Mouse (Mus musculus): ENCODE data around the gene Arhgap5. TPM values are rescaled to one million over a fixed set of nuclear protein-coding genes. Genes with fewer than 3 reads are reported as not detected.

The Arhgap5 gene
- polyA plus RNA-seq, 1 experiment from 2014 or later = 25.1 TPM

DNA sequence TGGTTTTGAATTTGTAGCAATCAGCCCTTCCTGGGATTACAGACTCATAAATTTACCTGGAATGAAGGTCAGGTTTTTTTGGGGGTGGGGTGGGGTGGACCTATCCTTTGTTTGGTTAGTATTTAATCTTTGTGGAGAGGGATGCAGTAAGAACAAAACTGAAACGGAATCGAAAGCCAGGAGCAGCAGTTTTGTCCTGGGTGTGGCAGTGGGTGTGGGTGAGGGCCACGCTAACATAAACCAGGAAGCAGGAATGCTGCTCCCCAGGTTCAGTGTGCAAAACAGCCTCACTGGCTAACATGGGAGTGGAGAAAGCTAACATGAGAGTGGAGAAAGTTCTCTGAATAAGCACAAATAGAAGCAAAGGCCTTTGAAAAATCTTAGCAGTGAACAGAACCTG lies 6.6 kb upstream of the Arhgap5 start:
- Histone ChIP-seq H3K27ac (ENCODE audit: low read depth, low read length) (no peak overlapping the region), H3K4me2 (replicated peaks; ENCODE audit: low read depth) (no peak overlapping the region), H3K36me3 (ENCODE audit: control insufficient read depth, insufficient read depth) (no peaks in the 10 kb centered on the region), H3K9me3 (ENCODE audit: control insufficient read depth) (no peaks in the 10 kb centered on the region), H3K27me3 (replicated peaks; ENCODE audit: control insufficient read depth, insufficient read depth, low read length) (no peaks in the 10 kb centered on the region), H3K4me1 (replicated peaks; ENCODE audit: control insufficient read depth, insufficient read depth, low read length) (no peaks in the 10 kb centered on the region), H3K4me3 (ENCODE audit: low read depth, low read length) (no peak overlapping the region), H3K9ac (ENCODE audit: low read depth, low read length) (no peak overlapping the region)
- ATAC-seq = peak; percentile 75
- TF ChIP-seq CTCF (IDR thresholded peaks at IDR 0.05; ENCODE audit: low read depth) = no peak
- WGBS = 33% methylated on average over 3 of the region's 3 CpGs

DNA sequence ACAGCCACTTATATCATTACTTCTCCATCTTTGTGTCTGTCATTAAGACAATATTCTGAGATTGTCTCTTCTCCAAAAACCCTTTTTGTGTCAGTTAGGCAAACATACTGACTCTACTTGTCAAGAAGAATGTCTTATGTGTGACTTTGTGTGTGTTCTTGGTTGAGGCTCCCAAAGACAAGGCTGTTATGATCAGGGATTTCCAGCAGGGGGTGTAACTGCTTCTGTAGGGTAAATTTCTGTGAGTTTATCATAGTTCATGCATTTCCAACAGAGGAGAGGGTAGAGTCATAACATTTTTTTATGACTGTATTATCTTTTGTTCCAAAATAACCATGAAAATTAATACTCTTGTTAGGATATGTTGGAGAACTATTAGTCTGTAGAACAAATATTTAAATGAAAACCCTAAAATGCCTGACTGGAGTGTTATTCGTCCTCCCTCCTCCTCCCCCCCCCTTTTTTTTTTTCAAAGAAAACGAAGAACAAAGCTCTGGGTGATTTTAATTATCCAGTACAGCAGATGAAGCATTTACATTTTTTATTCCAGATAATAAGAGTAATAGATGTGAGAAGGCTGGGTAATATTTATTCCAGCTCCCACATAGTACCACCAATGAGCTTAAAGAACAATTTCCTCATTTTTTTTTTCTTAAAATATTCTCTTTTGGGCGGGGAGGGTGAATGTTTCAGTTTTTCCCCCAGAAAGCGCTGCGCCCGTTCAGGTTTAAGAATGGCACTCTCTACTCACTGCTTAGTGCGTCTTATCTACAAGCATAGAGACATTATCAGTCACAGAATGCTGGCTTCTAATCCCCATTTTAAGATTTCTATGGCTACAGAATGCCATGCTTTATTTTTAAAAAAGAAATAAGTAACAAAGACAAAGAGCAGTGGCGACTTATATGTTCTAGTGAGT lies 2.6 kb upstream of the Arhgap5 start:
- peak; percentile 74 for TF ChIP-seq CTCF (IDR thresholded peaks at IDR 0.05; ENCODE audit: low read depth)
- Histone ChIP-seq H3K9me3 (ENCODE audit: control insufficient read depth) (no peaks in the 10 kb centered on the region), H3K36me3 (ENCODE audit: control insufficient read depth, insufficient read depth) (no peaks in the 10 kb centered on the region), H3K4me2 (replicated peaks; ENCODE audit: low read depth) (no peak overlapping the region), H3K9ac (ENCODE audit: low read depth, low read length) (no peak overlapping the region), H3K27me3 (replicated peaks; ENCODE audit: control insufficient read depth, insufficient read depth, low read length) (no peaks in the 10 kb centered on the region), H3K4me3 (ENCODE audit: low read depth, low read length) (no peak overlapping the region), H3K27ac (ENCODE audit: low read depth, low read length) (no peak overlapping the region), H3K4me1 (replicated peaks; ENCODE audit: control insufficient read depth, insufficient read depth, low read length) (no peaks in the 10 kb centered on the region)
- 77% methylated on average over 8 of the region's 8 CpGs for WGBS
- no peak for ATAC-seq

DNA sequence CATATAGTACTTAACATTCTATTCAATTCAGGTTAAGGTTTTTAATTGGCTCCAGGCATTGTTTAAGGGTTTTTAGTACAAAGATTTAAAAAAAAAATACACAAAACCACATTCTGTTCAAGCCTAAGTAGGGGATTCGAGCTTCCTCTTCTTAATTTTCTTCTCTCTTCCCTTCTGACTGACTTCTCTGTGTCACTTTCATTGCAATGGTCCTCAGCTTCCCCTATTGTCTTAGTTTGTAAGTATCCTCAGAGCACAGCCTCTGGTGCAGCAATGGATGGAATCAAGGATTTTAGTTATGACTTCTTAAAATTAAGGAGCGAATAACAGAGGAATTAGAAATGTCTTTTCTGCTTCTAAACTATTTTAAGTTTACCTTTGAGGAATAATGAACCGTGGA lies 1.6 kb upstream of the Arhgap5 start:
- Histone ChIP-seq H3K4me3 (ENCODE audit: low read depth, low read length) (no peak overlapping the region), H3K27me3 (replicated peaks; ENCODE audit: control insufficient read depth, insufficient read depth, low read length) (no peaks in the 10 kb centered on the region), H3K27ac (ENCODE audit: low read depth, low read length) (no peak overlapping the region), H3K9ac (ENCODE audit: low read depth, low read length) (no peak overlapping the region), H3K4me1 (replicated peaks; ENCODE audit: control insufficient read depth, insufficient read depth, low read length) (no peaks in the 10 kb centered on the region), H3K36me3 (ENCODE audit: control insufficient read depth, insufficient read depth) (no peaks in the 10 kb centered on the region), H3K9me3 (ENCODE audit: control insufficient read depth) (no peaks in the 10 kb centered on the region), H3K4me2 (replicated peaks; ENCODE audit: low read depth) (no peak overlapping the region)
- WGBS = 72% methylated on average over 3 of the region's 3 CpGs
- no peak for TF ChIP-seq CTCF (IDR thresholded peaks at IDR 0.05; ENCODE audit: low read depth)
- ATAC-seq = no peak

DNA sequence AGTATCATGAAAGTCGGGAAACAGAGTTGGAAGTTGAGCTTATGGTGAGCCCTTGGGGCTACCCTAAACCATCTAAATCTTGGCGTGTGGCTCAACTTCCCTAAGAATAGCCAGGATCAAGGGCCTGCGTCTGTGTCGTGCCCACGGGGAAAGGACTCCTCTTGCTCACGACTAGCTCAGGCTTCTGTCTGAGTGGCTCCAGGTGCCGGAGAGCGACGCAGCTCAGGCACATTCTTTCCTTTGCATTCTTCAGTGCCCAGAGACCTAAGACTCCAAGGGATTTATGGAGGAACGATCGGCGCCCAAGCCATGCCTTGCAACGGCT lies 679 bp upstream of the Arhgap5 start:
- peak; percentile 17; the same call in 1 of the 2 replicates for ATAC-seq
- H3K4me1 ChIP-seq (replicated peaks; ENCODE audit: control insufficient read depth, insufficient read depth, low read length) = no peaks in the 10 kb centered on the region
- no peaks in the 10 kb centered on the region for H3K36me3 ChIP-seq (ENCODE audit: control insufficient read depth, insufficient read depth)
- H3K4me2 ChIP-seq (replicated peaks; ENCODE audit: low read depth) = peak overlapping the region; percentile 78
- H3K4me3 ChIP-seq (ENCODE audit: low read depth, low read length) = peak overlapping the region; percentile 98
- H3K9me3 ChIP-seq (ENCODE audit: control insufficient read depth) = no peaks in the 10 kb centered on the region
- H3K27me3 ChIP-seq (replicated peaks; ENCODE audit: control insufficient read depth, insufficient read depth, low read length) = no peaks in the 10 kb centered on the region
- WGBS = under 1% methylated on average over 13 of the region's 13 CpGs
- H3K9ac ChIP-seq (ENCODE audit: low read depth, low read length) = peak overlapping the region; percentile 99
- H3K27ac ChIP-seq (ENCODE audit: low read depth, low read length) = peak overlapping the region; percentile 100
- TF ChIP-seq CTCF (IDR thresholded peaks at IDR 0.05; ENCODE audit: low read depth) = no peak

DNA sequence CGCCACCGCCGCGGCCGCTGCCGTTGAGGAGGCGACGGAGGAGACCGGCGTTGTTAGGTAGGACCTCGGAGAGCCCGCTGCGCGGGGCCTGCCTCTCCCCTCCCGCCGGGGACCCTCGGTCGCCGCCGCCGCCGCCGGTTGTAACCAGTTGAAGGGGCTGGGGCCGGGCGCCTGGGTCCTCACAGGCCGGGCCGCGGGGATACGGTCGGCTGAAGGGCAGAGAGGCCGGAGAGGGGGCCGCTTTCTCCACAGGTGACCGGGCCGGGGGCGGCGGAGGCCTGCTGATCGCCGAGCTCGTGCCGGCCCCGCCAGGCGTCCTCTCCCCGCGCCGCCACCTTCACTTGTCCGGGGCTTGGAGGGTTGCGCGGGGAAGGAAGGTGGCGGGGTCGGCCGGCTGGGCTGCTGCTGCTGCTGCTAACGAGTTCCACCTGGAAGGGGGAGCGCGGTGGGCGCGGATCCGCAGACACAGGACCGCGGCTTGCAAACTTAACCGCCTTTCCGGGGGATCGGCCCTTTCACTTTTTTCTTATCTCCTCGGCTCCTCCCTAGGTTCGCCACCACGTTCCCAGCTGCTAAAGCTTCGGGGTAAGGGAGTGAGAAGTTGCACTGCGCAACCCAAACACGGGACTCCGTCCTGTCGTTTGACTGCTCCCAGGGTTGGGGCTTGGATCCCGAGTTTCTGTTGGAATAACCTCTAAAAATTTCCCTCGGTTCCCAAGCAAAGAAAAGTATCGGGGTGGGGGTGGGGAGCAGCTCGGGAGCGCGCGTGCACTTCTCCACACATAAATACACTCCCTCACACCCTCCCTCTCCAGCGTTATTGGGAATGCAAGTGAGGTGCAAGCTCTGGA lies 784 bp downstream of the Arhgap5 start:
- H3K9me3 ChIP-seq (ENCODE audit: control insufficient read depth) = no peaks in the 10 kb centered on the region
- ATAC-seq = peak; percentile 1; the same call in 1 of the 2 replicates
- no peak for TF ChIP-seq CTCF (IDR thresholded peaks at IDR 0.05; ENCODE audit: low read depth)
- no peaks in the 10 kb centered on the region for H3K4me1 ChIP-seq (replicated peaks; ENCODE audit: control insufficient read depth, insufficient read depth, low read length)
- H3K36me3 ChIP-seq (ENCODE audit: control insufficient read depth, insufficient read depth) = no peaks in the 10 kb centered on the region
- peak overlapping the region; percentile 100 for H3K27ac ChIP-seq (ENCODE audit: low read depth, low read length)
- H3K4me3 ChIP-seq (ENCODE audit: low read depth, low read length) = peak overlapping the region; percentile 98
- no peaks in the 10 kb centered on the region for H3K27me3 ChIP-seq (replicated peaks; ENCODE audit: control insufficient read depth, insufficient read depth, low read length)
- WGBS = under 1% methylated on average over 69 of the region's 78 CpGs
- H3K9ac ChIP-seq (ENCODE audit: low read depth, low read length) = peak overlapping the region; percentile 99
- peak overlapping the region; percentile 78 for H3K4me2 ChIP-seq (replicated peaks; ENCODE audit: low read depth)

DNA sequence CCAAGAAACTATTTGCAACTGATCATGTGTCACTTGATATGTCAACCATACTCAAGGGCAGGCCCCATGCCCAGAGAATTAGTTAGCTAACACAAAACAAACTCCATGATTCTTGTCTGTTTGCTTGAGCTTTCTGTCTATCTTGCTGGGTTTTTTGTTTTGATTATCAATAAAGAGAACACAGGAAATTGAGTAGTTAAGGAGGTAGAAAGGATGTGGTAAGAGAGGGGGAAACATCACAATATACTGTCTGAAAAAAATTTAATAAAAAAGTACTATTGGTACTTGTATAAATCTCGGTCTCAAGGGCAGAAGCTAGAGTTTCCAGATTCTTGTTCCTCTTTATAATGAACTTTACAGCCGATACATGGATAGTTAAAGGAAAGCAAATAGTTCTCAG lies 20.9 kb downstream of the Arhgap5 start:
- no peaks in the 10 kb centered on the region for H3K4me1 ChIP-seq (replicated peaks; ENCODE audit: control insufficient read depth, insufficient read depth, low read length)
- 87% methylated on average over 2 of the region's 2 CpGs for WGBS
- no peak for TF ChIP-seq CTCF (IDR thresholded peaks at IDR 0.05; ENCODE audit: low read depth)
- no peak overlapping the region for H3K4me3 ChIP-seq (ENCODE audit: low read depth, low read length)
- H3K27me3 ChIP-seq (replicated peaks; ENCODE audit: control insufficient read depth, insufficient read depth, low read length) = no peaks in the 10 kb centered on the region
- no peak for ATAC-seq
- H3K9me3 ChIP-seq (ENCODE audit: control insufficient read depth) = no peaks in the 10 kb centered on the region
- no peak overlapping the region for H3K9ac ChIP-seq (ENCODE audit: low read depth, low read length)
- no peak overlapping the region for H3K4me2 ChIP-seq (replicated peaks; ENCODE audit: low read depth)
- no peaks in the 10 kb centered on the region for H3K36me3 ChIP-seq (ENCODE audit: control insufficient read depth, insufficient read depth)
- no peak overlapping the region for H3K27ac ChIP-seq (ENCODE audit: low read depth, low read length)
